Mouse (Mus musculus) bone marrow macrophage, adult 2 months (primary cell): Measurements from ENCODE around the gene Mrps35. TPM values are rescaled to one million over a fixed set of nuclear protein-coding genes. Genes with fewer than 3 reads are reported as not detected.
A peak's percentile ranks its signal among the peaks of the same experiment; 100 is the strongest.

Source experiments
- H3K27ac ChIP-seq: 2 replicates; pipeline ENCODE4 v1.5.1; 2012; ENCODE audit warnings: low read depth, low read length; ENCODE audit not compliant: insufficient read depth
- H3K4me1 ChIP-seq: 2 replicates; pipeline ENCODE4 v1.6.1; 2012; ENCODE audit warnings: low read length; ENCODE audit not compliant: control insufficient read depth, insufficient read depth
- H3K4me3 ChIP-seq: 2 replicates; pipeline ENCODE4 v1.5.1; 2012; ENCODE audit warnings: mild to moderate bottlenecking, low read length, moderate library complexity; ENCODE audit not compliant: insufficient read depth
- CTCF ChIP-seq: IDR thresholded peaks from 2 replicates; pipeline ENCODE4 v1.5.1; 2012; ENCODE audit warnings: low read depth, mild to moderate bottlenecking, low read length, moderate library complexity
- POLR2A ChIP-seq: IDR thresholded peaks from 2 replicates; pipeline ENCODE4 v1.6.1; 2012; ENCODE audit warnings: mild to moderate bottlenecking, low read depth, low read length, borderline replicate concordance
- polyA plus RNA-seq: library from polyadenylated mRNA; stranded (reverse); fragments of >200 nt; gene quantifications from 2 replicates; pipeline ENCODE4 v1.2.4, GENCODE M21; 2012; ENCODE audit not compliant: missing spikeins, insufficient read depth, insufficient read length

Mrps35 gene
- polyA plus RNA-seq, 1 experiment: 43.3 TPM

GRCm38 (mm10) chr6:147010811-147011520 is 31.6 kb upstream of the Mrps35 start:
- TF ChIP-seq CTCF: no peak
- TF ChIP-seq POLR2A: no peak
- H3K4me1 ChIP-seq: peaks cover 2% of the 10 kb centered on the region; the same call in 1 of the 2 replicates
- no peak overlapping the region for H3K27ac ChIP-seq
- no peak overlapping the region for H3K4me3 ChIP-seq

- no peak overlapping the region for H3K27ac ChIP-seq
- TF ChIP-seq CTCF: no peak
- no peak for TF ChIP-seq POLR2A
- H3K4me3 ChIP-seq: no peak overlapping the region
- peaks cover 2% of the 10 kb centered on the region; the same call in 1 of the 2 replicates for H3K4me1 ChIP-seq
Measured at GRCm38 (mm10) chr6:147011555-147011954, 31.0 kb upstream of the Mrps35 start.

GRCm38 (mm10) chr6:147011977-147012376 is 30.6 kb upstream of the Mrps35 start:
- Histone ChIP-seq H3K4me3 (no peak overlapping the region), H3K27ac (no peak overlapping the region), H3K4me1 (peaks cover 2% of the 10 kb centered on the region; the same call in 1 of the 2 replicates)
- TF ChIP-seq CTCF (no peak), POLR2A (no peak)

- Histone ChIP-seq H3K27ac (no peak overlapping the region), H3K4me3 (no peak overlapping the region), H3K4me1 (no peaks in the 10 kb centered on the region)
- TF ChIP-seq CTCF: no peak
- TF ChIP-seq POLR2A: no peak
Measured at GRCm38 (mm10) chr6:147013546-147013945, 29.0 kb upstream of the Mrps35 start.

GRCm38 (mm10) chr6:147017906-147018305 is 24.7 kb upstream of the Mrps35 start:
- no peak overlapping the region for H3K4me3 ChIP-seq
- H3K27ac ChIP-seq: no peak overlapping the region
- no peaks in the 10 kb centered on the region for H3K4me1 ChIP-seq
- TF ChIP-seq CTCF (no peak), POLR2A (no peak)

- peaks cover 2% of the 10 kb centered on the region for H3K4me1 ChIP-seq
- no peak overlapping the region for H3K27ac ChIP-seq
- TF ChIP-seq POLR2A (no peak), CTCF (no peak)
- H3K4me3 ChIP-seq: no peak overlapping the region
Measured at GRCm38 (mm10) chr6:147018364-147018763, 24.2 kb upstream of the Mrps35 start.

GRCm38 (mm10) chr6:147021181-147021580 is 21.4 kb upstream of the Mrps35 start:
- Histone ChIP-seq H3K4me1 (peaks cover 7% of the 10 kb centered on the region), H3K4me3 (no peak overlapping the region), H3K27ac (no peak overlapping the region)
- TF ChIP-seq POLR2A (no peak), CTCF (no peak; the same call in 1 of the 2 replicates)

- TF ChIP-seq CTCF: no peak
- TF ChIP-seq POLR2A: no peak
- H3K27ac ChIP-seq: no peak overlapping the region
- H3K4me1 ChIP-seq: peaks cover 7% of the 10 kb centered on the region
- no peak overlapping the region for H3K4me3 ChIP-seq
Measured at GRCm38 (mm10) chr6:147022375-147023132, 20.0 kb upstream of the Mrps35 start.

- Histone ChIP-seq H3K4me1 (peaks cover 7% of the 10 kb centered on the region), H3K4me3 (no peak overlapping the region), H3K27ac (0 out of 2 replicates have a peak overlapping the region, but pooled peaks have one; percentile 18)
- no peak for TF ChIP-seq POLR2A
- no peak for TF ChIP-seq CTCF
Measured at GRCm38 (mm10) chr6:147023133-147023395, 19.5 kb upstream of the Mrps35 start.

GRCm38 (mm10) chr6:147023568-147023967 is 19.0 kb upstream of the Mrps35 start:
- no peak overlapping the region for H3K27ac ChIP-seq
- no peak overlapping the region for H3K4me3 ChIP-seq
- no peak for TF ChIP-seq CTCF
- TF ChIP-seq POLR2A: no peak
- peaks cover 7% of the 10 kb centered on the region for H3K4me1 ChIP-seq
